Mouse (Mus musculus): ENCODE measurements at regions not wholly inside any gene's neighbourhood (a gene's known extent, or its start where the extent isn't known, plus 50 kb on each side); places are given as distances from the start of the nearest gene placed in this dataset.

DNA sequence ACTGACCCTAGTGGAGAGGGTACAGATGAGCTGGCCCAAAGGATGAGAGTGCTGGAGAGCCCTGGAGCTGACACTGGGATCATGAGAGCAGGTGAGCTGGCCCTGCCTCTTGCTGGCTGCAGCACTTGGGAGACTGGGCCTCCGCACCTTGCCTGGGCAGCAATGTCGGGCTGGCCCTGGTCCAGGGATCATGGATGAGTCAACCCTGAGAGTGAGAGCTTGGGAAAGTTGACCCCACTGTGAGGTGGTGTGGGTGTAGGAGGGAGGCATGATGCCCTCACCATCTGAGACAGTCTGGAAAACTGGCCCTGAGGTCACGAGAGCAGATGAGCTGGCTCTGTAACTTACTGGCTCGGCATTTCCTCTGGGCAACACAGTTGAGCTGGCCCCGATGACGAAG lies 140.1 kb upstream of the Cadm1 start:
- DNase-seq (ENCODE audit: low spot score) = no peak

- no peak for DNase-seq (ENCODE audit: low spot score)
Observed at GRCm38 (mm10) chr9:47391669-47392068, 138.3 kb upstream of the Cadm1 start.

DNA sequence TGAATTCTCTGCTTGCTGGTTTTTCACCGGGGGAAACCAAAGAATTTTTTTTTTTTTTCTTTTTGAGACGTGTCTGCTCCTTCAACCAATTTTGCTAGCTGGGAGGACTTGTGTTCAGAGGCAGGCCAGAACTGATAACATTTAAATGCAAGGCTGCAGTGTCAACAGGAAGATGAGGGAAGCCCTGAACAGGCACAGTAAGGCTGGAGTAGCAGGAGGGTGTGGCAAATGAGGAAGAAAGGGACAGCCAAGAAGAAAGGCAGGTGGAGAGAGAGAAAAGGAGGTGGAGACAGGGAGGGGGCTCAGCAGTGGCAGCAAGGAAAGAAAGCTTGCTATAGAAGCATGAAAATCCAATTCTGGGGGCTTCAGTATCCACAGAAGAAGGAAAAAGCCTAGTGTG lies 130.4 kb upstream of the Cadm1 start:
- DNase-seq (ENCODE audit: low spot score) = no peak

- DNase-seq (ENCODE audit: low spot score) = no peak
Observed at GRCm38 (mm10) chr9:47400117-47400823, 129.7 kb upstream of the Cadm1 start.

GRCm38 (mm10) chr9:47401511-47401910 lies 128.5 kb upstream of the Cadm1 start:
- DNase-seq (ENCODE audit: low spot score) = no peak

DNA sequence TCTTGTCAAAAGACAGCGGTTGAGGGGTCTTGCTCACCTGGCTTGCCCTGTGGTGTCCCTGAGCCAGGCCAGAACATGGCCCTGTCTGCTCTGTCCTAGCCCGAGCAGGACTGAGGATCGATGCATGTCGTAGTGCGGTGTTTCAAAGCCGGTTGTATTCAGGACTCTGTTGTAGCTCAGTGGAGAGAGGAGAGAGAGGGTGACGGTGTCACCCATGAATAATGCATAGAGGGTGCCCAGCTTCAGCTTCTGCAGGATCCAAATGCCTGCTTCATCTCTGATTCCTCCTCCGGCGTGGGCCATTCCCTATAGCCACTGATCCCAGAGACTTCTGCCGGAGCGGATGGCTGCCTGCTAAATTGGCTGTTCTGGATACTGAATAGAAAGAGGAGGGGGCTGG lies 126.7 kb upstream of the Cadm1 start:
- no peak for DNase-seq (ENCODE audit: low spot score)

DNA sequence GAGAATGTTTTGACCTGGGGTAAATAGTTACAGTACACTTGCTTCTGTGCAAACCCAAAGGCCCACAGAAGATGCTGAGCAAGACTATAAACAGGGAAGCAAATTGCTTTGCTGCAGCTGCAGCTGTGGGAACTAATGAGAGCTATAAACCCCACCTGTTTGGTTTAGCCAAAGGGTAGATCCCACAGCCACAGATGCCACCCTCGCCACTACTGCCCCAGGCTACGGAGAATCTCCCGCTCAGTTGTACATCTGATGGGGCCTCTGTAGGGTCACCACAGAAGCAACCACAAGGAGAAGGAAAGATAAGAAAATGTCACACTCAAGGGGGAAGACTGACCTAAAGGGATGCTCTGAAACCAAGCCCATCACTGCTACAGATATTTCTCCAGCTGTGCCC lies 125.2 kb upstream of the Cadm1 start:
- DNase-seq (ENCODE audit: low spot score) = no peak

DNA sequence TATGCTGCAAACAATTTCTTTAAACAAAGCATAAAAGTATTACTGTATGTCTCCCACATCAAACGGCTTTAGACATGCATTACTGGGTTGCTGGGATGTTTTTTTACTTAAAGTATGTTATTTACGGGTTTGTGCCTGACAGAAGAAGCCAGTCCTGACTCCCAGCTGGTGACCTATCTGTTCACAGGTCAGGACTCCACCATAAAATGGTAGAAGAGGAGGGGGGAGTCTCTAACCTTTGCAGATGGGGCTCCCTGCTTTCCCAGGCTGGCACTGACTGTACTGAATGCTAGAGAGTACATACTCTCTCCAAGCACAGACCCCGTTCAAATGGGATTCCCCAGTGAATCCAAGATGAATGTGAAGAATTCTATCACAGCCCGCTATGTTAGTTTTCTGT lies 124.4 kb upstream of the Cadm1 start:
- DNase-seq (ENCODE audit: low spot score) = no peak

DNA sequence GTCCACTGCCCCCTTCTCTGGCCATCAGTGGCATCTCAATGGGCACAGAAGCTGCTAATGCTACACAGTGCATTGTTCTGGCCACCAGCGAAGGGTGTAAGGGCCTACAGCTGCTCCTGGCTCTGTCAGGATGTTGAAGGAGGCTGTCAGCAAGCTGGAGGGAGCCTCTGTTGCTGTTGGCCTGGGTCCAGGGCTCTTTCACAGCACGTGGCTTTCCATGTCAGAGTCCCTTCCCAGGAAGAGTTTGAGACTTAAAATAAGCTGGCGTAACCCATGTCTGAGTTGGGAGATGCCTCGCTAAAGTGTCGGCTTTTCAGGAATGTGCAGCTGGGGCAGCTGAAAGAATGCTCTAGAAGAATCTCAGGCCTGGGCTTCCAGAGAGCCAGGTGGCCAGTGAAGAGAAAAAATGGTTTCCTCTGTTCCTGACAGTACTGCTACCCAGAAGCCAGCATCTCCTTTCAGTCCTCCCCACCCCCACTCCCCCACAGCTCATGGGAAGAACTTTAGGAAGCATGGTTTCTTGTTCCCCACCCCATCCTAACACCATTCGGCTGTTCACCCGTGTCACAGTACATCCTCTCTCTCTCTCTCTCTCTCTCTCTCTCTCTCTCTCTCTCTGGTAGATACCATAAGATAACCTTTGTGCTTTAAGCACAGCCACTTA lies 122.8 kb upstream of the Cadm1 start:
- no peak for DNase-seq (ENCODE audit: low spot score)

DNA sequence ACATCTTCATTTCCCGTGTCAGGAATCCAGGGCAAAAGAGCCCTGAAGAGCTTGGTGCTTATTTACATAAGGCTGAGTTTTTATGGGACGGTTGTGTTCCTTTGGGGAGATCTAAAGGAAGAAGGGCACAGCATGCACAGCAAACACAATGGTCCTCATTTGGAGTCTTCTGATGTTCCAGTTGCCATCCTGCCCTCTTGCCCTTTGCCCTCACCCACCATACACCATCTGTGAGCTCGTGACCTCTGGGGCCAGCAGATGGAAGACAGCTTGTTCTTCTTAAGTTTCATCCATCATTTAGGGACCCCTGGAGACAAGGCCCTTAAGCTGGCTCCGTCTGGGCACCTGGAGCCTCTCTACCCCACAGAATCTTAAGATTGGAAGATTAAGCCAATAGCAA lies 121.9 kb upstream of the Cadm1 start:
- DNase-seq (ENCODE audit: low spot score) = no peak

DNA sequence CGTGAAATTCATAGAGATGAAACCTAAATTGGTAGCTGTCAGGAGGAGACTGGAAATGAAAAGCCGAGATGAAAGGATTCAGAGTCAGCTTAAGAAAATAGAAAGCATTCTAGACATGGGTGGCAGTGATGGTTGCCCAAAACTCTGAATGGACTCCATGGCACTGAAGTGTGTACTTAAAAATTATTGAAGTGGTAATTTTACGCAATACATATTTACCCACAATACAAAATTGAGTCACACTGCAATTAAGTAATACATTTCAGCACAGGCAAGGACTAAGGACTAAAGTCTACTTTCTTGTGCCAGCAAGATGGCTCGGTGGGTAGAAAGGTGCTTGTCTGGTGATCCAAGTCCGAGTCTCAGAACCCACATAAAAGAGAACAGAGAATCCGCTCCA lies 120.4 kb upstream of the Cadm1 start:
- no peak for DNase-seq (ENCODE audit: low spot score)

DNA sequence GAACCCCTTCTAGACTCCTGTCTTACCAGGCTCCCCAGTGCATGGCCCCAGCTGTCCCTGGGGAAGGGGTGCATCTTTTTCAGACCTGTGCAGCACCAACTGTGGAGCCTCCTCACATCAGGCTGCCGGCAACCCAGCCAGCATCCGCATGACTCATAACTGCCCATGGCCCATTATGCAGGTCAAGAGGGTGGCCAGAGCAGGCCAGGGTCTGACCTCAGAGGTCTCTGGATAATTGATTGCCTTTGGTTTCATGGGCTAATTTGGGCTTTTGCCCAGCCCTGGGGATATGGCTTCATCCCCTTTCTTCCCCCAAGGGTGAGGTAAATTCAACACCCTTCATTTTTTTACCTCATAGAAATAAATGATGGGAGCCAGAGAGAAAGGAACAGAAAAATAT lies 117.2 kb upstream of the Cadm1 start:
- DNase-seq (ENCODE audit: low spot score) = peak; percentile 18

DNA sequence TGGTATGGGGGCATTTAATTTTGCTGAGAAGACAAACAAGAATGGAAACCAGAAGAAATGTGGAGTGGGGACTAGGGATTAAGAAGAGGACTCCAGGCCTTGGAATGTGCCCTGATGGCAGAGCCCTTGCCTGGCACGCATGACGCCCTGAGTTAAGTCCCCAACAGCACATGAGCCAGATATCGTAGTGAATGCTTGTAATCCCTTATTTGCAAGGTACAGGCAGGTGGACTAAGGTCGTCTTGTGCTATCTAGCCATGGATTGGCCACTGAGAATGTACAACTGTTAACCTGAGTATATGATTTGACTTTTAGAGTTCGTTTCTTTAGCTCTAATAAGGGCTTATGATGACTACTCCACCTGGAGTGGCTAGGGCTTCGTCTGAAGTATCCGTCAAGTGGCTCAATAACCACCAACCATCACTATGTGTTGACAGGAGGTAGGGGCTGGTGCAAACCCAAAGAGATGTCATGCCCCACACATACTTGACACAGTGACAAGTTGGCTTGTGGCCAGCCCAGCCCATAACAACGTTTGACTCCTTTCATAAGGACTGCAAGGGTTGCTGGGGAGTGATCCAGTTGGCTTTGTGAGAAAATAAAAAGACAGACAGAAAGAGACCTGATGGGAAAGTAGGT lies 115.5 kb upstream of the Cadm1 start:
- DNase-seq (ENCODE audit: low spot score) = no peak

- DNase-seq (ENCODE audit: low spot score) = no peak
Observed at GRCm38 (mm10) chr9:47422151-47422599, 107.8 kb upstream of the Cadm1 start.

DNA sequence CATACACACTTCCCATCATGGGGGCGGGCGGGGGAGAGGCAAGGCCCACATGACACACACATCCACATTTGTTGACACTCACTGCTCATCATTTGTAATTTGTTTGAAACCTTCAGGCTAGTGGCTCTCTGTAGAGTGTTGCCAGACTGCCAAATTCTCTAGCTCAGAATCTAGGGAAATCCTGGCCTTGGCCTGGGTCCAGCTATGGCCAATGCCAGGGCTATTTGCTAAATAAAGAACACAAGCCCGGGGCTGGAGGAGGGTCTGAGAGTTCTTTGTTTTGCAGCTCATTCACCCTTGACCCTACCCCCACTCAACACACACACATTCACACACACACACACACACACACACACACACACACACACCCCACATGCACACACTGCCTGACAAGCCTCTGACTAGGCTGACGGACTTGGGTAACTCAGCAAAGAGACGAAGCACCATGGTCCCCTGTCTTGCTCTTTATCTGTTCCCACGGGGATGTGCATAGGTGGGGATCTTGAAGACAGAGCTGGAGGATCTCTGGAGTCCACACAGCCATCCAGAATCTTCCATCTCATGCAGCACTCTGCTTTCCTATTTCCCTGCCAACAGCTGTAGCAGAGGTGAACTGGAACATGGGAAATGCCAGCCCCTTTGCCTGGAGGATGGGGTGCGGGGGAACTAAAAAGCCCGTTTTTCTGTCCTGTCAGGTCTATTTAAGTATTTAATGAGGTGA lies 107.1 kb upstream of the Cadm1 start:
- DNase-seq (ENCODE audit: low spot score) = no peak

DNA sequence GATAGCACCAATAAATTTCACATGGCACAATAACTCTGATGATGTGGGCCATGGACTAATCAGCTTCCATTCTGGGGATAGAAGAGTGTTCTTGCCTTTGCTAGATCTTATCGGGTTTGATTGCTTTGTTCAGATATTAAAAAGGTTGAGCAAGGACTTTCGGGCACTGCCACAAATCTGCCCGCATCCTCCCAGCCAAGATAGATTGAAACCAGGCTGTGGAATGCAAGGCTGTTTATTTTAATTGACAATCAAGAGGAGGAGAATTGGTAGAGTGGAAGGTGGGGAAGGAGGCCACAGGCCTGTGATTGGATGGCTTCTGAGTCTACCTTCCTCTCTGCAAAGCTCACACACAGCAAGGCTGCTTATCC lies 106.5 kb upstream of the Cadm1 start:
- no peak for DNase-seq (ENCODE audit: low spot score)

GRCm38 (mm10) chr9:47424191-47424590 lies 105.8 kb upstream of the Cadm1 start:
- no peak for DNase-seq (ENCODE audit: low spot score)

DNA sequence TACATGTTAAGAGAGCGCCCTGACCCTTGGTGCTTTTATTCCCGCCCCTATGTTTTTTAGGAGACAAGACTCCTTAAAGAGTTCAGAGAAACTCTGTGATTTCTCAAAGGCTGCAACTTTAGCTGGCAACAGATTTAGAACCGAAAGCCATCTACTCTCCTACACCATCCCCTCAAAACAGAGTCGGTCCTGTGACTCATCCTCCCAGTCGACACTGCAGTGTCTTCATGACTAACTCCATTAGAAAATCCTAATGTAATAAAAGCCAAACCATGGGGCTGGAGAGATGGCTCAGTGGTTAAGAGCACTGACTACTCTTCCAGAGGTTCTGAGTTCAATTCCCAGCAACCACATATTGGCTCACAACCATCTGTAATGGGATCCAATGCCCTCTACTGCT lies 103.3 kb upstream of the Cadm1 start:
- no peak for DNase-seq (ENCODE audit: low spot score)

GRCm38 (mm10) chr9:47428710-47429341 lies 101.1 kb upstream of the Cadm1 start:
- no peak for DNase-seq (ENCODE audit: low spot score)

DNA sequence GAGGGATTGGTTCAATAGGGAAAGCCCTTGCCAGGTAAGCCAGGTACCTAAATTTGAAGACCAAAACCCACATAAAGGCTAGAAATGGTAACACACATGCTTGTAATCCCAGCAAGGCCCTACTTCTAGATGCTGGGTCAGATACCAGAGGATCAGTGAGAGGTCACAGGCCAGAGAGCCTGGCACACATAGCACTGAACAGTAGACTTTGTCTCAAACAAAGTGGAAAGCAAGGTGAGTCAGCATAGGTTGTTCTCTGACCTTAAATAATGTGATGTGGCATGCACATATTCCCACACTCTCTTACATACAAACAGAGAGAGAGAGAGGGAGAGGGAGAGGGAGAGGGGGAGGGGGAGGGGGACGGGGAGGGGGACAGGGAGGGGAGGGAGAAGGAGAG lies 100.3 kb upstream of the Cadm1 start:
- DNase-seq (ENCODE audit: low spot score) = no peak

DNA sequence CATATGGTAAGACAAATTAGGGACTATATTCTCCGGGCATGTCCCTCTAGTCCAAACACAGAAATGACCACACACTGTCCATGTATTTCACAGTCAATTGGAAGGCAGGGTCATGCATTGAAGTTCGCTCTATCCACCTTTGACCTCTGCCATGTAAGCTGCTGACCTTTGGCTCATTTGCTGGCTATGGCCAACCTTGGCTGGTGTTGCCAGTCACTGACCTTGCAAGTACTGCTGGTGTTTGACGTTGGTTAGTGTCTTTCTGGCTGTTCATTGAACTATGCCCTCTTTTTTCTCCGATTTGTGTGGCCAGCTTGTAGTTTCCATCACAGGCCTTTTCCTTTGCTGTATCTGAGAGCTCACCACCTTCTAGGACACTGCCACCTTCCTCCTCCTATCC lies 97.3 kb upstream of the Cadm1 start:
- no peak for DNase-seq (ENCODE audit: low spot score)

DNA sequence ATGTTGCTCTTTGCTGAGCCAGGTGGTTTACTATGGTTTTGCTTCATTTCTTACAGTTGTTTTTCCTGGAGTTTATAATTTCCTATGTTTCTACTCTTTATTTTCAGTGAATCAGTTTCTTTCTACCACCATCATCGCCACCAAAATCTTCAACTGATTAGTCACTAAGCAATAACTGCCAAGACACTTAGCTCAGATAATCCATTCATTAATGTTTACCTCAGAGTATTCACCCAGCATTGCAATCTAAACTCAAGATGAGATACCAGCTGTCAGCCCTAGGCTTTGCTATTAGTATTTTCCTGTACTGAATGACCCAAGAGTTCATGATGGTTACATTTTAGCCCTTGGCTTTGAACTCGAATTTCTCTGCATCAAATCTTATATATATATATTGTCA lies 96.8 kb upstream of the Cadm1 start:
- DNase-seq (ENCODE audit: low spot score) = no peak

All from yolk sac, embryonic 10.5 days (tissue).